Mouse (Mus musculus) adrenal gland, adult 2 months (tissue): ENCODE measurements around the gene Cdv3. TPM values are rescaled to one million over a fixed set of nuclear protein-coding genes. Genes with fewer than 3 reads are reported as not detected.
A peak's percentile ranks its signal among the peaks of the same experiment; 100 is the strongest.

Source experiments
- DNase-seq: peaks from one replicate; pipeline ENCODE4 v3.0.0; 2021
- long read RNA-seq: library from polyadenylated mRNA; stranded (forward); transcript quantifications from one replicate; pipeline ENCODE4 v2.0.0, GENCODE M21; 2021
- polyA plus RNA-seq: library from polyadenylated mRNA; depleted of rRNA; stranded (reverse); fragments of >200 nt; gene quantifications from 2 replicates; pipeline ENCODE4 v1.2.3, GENCODE M21; 2012; rRNA removed
- total RNA-seq, 2 experiments: library from RNA; stranded (reverse); gene quantifications; 2 replicates each; pipeline ENCODE4 v1.2.3; 2021

Gene Cdv3
- 100 to 1,000 TPM; 121 to 326 TPM for total RNA-seq
- polyA plus RNA-seq = 80.4 and 110 TPM in 2 replicates
- long read RNA-seq, partial matches to known transcripts = 0 of 10 reads
- long read RNA-seq, other reads (novel, unspliced or antisense) = 3 of 10 reads

DNA sequence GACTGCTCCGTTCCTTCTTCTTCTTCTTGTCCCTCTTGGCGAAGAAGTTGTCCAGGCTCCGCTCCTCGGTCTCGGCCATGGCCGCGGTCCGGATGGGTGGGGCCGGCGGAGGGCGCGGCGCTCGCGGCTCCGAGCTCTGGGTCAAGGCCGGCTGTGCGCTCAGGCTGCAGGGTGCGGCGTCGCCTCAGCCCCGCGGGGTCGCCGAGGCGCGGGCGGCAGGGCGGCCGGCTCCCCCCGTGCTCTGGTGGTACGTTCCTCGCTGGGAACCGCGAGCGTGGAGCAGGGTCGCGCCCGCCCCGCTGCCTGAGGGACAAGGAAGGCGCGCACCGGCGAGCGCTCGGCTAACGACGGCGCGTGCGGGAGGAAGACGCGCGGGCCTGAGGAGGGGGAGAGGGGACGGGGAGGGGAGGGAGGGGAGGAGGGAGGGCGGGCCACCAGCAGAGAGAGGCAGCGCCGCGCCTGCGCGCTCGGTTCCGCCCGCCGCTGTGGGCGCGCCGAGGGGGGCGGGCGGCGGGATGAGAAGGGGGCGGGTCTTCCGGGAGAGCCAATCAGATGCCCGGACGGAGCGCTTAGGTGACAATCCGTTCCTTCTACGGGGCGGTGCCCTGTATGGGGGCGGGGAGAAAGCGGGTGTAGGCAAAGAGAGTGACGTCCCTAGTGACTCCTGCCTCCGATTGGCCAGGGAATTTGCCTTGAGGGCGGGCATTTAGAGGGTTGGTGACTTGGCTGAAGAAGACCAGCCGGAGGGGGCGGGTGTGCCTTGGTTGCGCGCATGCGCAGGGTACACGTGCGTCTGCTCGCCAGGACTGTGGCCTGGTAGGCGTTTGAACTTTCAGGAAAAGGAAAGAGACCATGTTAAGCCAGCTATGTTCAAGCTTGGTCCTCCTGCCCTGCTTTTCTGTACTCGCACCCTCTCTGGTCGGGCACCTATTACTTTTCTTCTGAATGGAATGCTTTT is at the start of gene Cdv3:
TSS of gene Cdv3 (minus strand) at position 551 of the 958 bp plus-strand sequence.
- peak; percentile 100 for DNase-seq

DNA sequence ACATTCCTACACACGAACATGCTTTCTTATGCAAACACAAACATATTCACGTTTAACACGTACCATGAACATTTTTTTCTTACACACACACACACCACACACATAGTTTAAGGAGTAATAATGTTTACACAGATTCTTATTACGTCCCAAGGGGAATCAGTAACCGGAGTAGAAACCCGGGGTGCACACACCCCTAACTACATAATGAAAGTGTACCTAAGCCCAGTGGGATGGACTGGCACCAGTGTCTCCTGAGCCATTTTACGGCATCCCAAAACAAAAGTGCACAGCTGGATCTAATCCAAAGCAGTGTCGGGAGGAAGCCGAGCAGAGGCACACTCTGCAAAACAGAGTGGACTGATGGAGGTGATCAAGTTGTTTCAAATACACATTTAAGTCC is 47.8 kb upstream of the Cdv3 start:
- no peak for DNase-seq

GRCm38 (mm10) chr9:103409119-103409518 is 43.5 kb upstream of the Cdv3 start:
- DNase-seq = no peak

GRCm38 (mm10) chr9:103408136-103408777 is 42.6 kb upstream of the Cdv3 start:
- no peak for DNase-seq

DNA sequence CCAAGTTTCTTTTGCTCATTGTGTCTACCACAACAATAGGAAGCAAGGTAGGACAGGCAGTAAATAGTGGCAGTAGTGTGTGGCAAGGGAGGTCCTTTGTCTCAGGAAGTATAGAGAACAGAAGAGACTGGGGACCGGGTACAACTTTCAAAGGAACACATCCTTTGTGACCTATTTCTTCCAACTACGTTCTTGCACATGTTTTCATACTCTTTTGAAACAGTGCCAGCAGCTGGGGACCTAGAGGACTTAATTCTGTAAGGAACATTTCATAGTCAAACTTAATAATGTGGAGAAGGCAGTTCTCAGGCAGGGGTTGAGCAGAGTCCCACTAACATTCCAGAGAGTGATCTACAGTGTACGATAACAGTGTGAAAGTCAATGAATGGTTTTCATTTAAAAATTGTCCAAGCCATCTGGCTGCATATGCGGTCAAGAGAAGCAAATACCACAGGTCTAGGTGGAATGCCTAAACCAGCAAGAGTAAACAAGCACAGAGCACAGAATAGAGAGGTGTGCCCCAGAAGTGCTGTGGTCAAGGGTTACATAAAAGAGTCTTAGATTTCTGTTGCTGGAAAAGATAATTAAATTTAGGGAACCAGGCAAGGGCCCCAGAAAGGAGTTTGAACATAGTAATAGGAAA is 37.8 kb upstream of the Cdv3 start:
- no peak for DNase-seq

GRCm38 (mm10) chr9:103398509-103399157 is 33.0 kb upstream of the Cdv3 start:
- DNase-seq = no peak

- DNase-seq = no peak
Measured at GRCm38 (mm10) chr9:103393256-103393655, 27.6 kb upstream of the Cdv3 start.

DNA sequence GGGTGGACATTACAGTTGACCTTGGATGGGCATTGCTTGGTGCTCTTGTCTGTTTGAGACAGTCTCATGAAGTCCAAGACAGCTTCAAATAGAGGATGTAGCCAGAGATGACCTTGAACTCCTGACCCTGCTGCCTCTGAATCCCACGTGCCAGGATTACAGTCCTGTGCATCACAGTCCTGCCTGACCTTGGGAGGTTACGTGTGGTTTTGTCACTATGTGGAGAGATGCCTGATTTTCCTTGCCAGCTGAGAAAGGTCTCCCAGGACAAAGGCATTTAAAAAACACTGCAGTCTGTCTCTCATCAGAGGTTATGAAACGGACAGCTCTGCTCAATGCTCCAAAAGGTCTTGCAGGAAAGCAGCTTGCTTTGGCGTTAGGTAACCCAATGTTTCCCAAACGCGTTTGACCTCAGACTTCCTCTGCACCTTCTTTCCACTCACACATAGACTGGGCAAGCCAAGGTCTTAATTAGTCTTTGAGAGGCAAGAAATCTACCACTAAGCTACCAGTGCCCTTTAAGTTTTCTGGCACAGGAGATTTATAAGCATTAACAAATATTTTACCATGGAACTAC is 26.2 kb upstream of the Cdv3 start:
- DNase-seq = peak; percentile 75

GRCm38 (mm10) chr9:103389261-103389660 is 23.6 kb upstream of the Cdv3 start:
- DNase-seq = no peak

DNA sequence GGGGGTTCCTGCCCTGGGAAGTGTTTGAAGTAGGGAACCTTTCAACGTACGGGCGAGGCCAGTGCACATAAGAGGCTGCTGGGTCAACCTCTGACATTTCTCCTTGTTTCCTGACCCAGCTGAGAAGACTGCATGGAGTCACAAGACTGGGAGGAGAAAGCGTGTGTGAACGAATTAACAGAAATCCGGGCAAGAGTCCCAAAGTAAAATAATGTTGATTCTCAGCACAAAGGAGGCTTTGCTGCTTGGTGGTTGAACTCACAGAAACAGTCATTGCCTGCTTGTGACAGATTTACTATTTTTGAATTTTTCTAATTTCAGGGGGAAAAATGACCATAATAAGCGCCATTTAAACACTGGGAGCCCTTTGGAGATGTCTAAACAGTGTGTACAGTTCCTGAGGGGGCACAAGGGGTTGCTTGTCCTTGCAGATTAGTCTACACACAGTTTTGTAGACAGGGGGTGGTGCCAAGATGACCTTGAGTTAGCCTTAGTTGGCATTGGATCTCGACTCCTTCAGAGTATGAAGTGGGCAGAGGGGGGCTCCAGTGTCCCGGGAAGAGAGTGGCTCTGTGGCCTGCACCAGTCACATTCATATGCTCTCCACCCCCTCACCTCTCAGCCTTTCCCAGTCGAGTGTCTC is 21.5 kb upstream of the Cdv3 start:
- no peak for DNase-seq

GRCm38 (mm10) chr9:103386573-103386972 is 20.9 kb upstream of the Cdv3 start:
- DNase-seq = no peak

GRCm38 (mm10) chr9:103385600-103385999 is 20.0 kb upstream of the Cdv3 start:
- no peak for DNase-seq

GRCm38 (mm10) chr9:103384141-103384796 is 18.6 kb upstream of the Cdv3 start:
- no peak for DNase-seq

- DNase-seq = no peak
Measured at GRCm38 (mm10) chr9:103383576-103383975, 17.9 kb upstream of the Cdv3 start.

DNA sequence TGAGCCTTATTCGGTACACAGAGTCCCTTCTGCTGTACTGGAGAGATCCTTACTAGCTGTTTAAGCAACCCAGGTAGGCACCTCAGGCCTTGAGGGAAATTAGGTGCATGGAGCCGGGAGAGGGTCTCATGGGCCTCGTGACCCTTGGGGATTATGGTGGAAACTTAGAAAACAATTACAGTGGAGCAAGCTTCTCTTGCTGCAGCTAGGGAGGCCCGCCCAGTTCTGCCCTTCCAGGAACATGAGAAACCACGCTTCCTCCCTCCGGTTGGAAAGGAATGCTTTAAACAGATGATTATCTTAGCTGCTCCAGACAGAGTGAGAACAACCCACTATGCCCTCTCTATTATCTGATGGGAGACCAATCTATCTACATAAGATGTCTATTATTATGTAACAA is 17.3 kb upstream of the Cdv3 start:
- DNase-seq = no peak

GRCm38 (mm10) chr9:103380566-103380965 is 14.9 kb upstream of the Cdv3 start:
- no peak for DNase-seq

GRCm38 (mm10) chr9:103379199-103379598 is 13.6 kb upstream of the Cdv3 start:
- DNase-seq = no peak

DNA sequence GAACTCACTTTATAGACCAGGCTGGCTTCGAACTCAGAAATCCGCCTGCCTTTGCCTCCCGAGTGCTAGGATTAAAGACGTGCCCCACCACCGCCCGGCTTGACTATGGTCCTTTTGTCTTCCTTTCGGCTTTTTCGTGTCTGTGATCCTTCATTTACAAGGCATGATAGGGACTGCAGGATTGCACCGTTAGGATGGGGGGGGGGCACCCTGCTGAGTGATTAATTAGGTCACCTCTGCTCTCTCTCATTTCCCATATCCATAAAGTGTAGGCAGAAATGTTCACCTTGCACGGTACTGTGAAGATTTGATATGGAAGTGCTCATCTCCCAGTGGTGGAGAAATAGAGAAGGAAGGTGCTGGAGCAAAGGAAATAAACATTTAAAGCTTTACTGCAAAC is 13.0 kb upstream of the Cdv3 start:
- DNase-seq = no peak

GRCm38 (mm10) chr9:103376346-103377320 is 11.0 kb upstream of the Cdv3 start:
- no peak for DNase-seq
